Mouse (Mus musculus) neural tube, embryonic 15.5 days (tissue): Measurements from ENCODE around the gene Zeb2. TPM values are rescaled to one million over a fixed set of nuclear protein-coding genes. Genes with fewer than 3 reads are reported as not detected.

Source experiments
- ATAC-seq: fragments of 200-750 bp; cut with Nextera tagmentation; 2 replicates; pipeline ENCODE4 v1.8.0; 2017; ENCODE audit warnings: mild to moderate bottlenecking, moderate TSS enrichment, moderate library complexity; ENCODE audit not compliant: low FRiP score
- H3K27ac ChIP-seq: fragments of 300-500 bp; sonication (generic); replicated peaks from 2 replicates; pipeline ENCODE4 v1.5.1; 2015; ENCODE audit warnings: mild to moderate bottlenecking, inconsistent platforms
- H3K27me3 ChIP-seq: fragments of 300-500 bp; sonication (generic); replicated peaks from 2 replicates; pipeline ENCODE4 v1.6.1; 2015; ENCODE audit warnings: inconsistent platforms
- H3K36me3 ChIP-seq: fragments of 300-500 bp; sonication (generic); 2 replicates; pipeline ENCODE4 v1.6.1; 2015; ENCODE audit warnings: inconsistent platforms
- H3K4me1 ChIP-seq: fragments of 300-500 bp; sonication (generic); 2 replicates; pipeline ENCODE4 v1.6.1; 2015; ENCODE audit warnings: inconsistent platforms
- H3K4me2 ChIP-seq: fragments of 300-500 bp; sonication (generic); 2 replicates; pipeline ENCODE4 v1.6.1; 2015; ENCODE audit warnings: inconsistent platforms, mild to moderate bottlenecking, moderate library complexity
- H3K4me3 ChIP-seq: fragments of 300-500 bp; sonication (generic); replicated peaks from 2 replicates; pipeline ENCODE4 v1.5.1; 2015; ENCODE audit warnings: mild to moderate bottlenecking, inconsistent platforms
- H3K9ac ChIP-seq: fragments of 300-500 bp; sonication (generic); replicated peaks from 2 replicates; pipeline ENCODE4 v1.6.1; 2015; ENCODE audit warnings: mild to moderate bottlenecking, inconsistent platforms
- H3K9me3 ChIP-seq: fragments of 300-500 bp; sonication (generic); replicated peaks from 2 replicates; pipeline ENCODE4 v1.6.1; 2016; ENCODE audit warnings: inconsistent platforms
- WGBS: fragments of 180-500 bp; shearing (Covaris S2); methylation state at CpG from one replicate; pipeline ENCODE4 v1.1.7; 2015; ENCODE audit warnings: mixed read lengths; 5-methylcytosine and 5-hydroxymethylcytosine counted together
- polyA plus RNA-seq: library from polyadenylated mRNA; unstranded; fragments of >200 nt; fragmentation: Nextera tagmentation; extraction: Ambion mirVana; gene quantifications from 2 replicates; pipeline ENCODE4 v1.2.1, GENCODE M21; 2015

Gene Zeb2
- polyA plus RNA-seq, 1 experiment from 2014 or later, result 40.5 TPM

- Histone ChIP-seq H3K4me2 (no peak overlapping the region), H3K9me3 (no peaks in the 10 kb centered on the region), H3K27me3 (no peaks in the 10 kb centered on the region), H3K36me3 (no peaks in the 10 kb centered on the region), H3K4me3 (no peak overlapping the region), H3K27ac (no peak overlapping the region), H3K9ac (no peak overlapping the region), H3K4me1 (peaks cover 58% of the 10 kb centered on the region)
- ATAC-seq, result no peak
- WGBS, result 43% methylated on average over 10 of the region's 10 CpGs
Observed at GRCm38 (mm10) chr2:45056856-45057562, 60.2 kb downstream of the Zeb2 start.

- Histone ChIP-seq H3K9me3 (no peaks in the 10 kb centered on the region), H3K27me3 (no peaks in the 10 kb centered on the region), H3K36me3 (no peaks in the 10 kb centered on the region), H3K27ac (no peak overlapping the region), H3K4me1 (peaks cover 51% of the 10 kb centered on the region), H3K4me2 (no peak overlapping the region), H3K9ac (no peak overlapping the region), H3K4me3 (no peak overlapping the region)
- WGBS, result 57% methylated on average over 6 of the region's 6 CpGs
- ATAC-seq, result no peak
Observed at GRCm38 (mm10) chr2:45055926-45056325, 61.3 kb downstream of the Zeb2 start.

GRCm38 (mm10) chr2:45055034-45055615 lies 62.1 kb downstream of the Zeb2 start:
- Histone ChIP-seq H3K27ac (no peak overlapping the region), H3K9me3 (no peaks in the 10 kb centered on the region), H3K27me3 (no peaks in the 10 kb centered on the region), H3K9ac (no peak overlapping the region), H3K36me3 (no peaks in the 10 kb centered on the region), H3K4me2 (no peak overlapping the region), H3K4me3 (no peak overlapping the region), H3K4me1 (peaks cover 43% of the 10 kb centered on the region)
- WGBS, result 44% methylated on average over 8 of the region's 8 CpGs
- ATAC-seq, result no peak

- Histone ChIP-seq H3K27me3 (no peaks in the 10 kb centered on the region), H3K4me1 (peaks cover 42% of the 10 kb centered on the region), H3K9ac (no peak overlapping the region), H3K4me2 (no peak overlapping the region), H3K27ac (no peak overlapping the region), H3K4me3 (no peak overlapping the region), H3K36me3 (no peaks in the 10 kb centered on the region), H3K9me3 (no peaks in the 10 kb centered on the region)
- ATAC-seq, result no peak
- WGBS, result 41% methylated on average over 11 of the region's 11 CpGs
Observed at GRCm38 (mm10) chr2:45054070-45055025, 62.8 kb downstream of the Zeb2 start.

- Histone ChIP-seq H3K4me3 (no peak overlapping the region), H3K9ac (no peak overlapping the region), H3K27me3 (no peaks in the 10 kb centered on the region), H3K4me1 (peaks cover 36% of the 10 kb centered on the region), H3K9me3 (no peaks in the 10 kb centered on the region), H3K27ac (no peak overlapping the region), H3K4me2 (no peak overlapping the region), H3K36me3 (no peaks in the 10 kb centered on the region)
- no peak for ATAC-seq
- WGBS, result 63% methylated on average over 4 of the region's 4 CpGs
Observed at GRCm38 (mm10) chr2:45052587-45052986, 64.6 kb downstream of the Zeb2 start.

GRCm38 (mm10) chr2:45051321-45051720 lies 65.9 kb downstream of the Zeb2 start:
- no peaks in the 10 kb centered on the region for H3K36me3 ChIP-seq
- no peak overlapping the region for H3K27ac ChIP-seq
- H3K9me3 ChIP-seq, result no peaks in the 10 kb centered on the region
- ATAC-seq, result no peak
- 60% methylated on average over 2 of the region's 2 CpGs for WGBS
- no peak overlapping the region for H3K4me2 ChIP-seq
- H3K4me3 ChIP-seq, result no peak overlapping the region
- H3K9ac ChIP-seq, result no peak overlapping the region
- peaks cover 37% of the 10 kb centered on the region for H3K4me1 ChIP-seq
- no peaks in the 10 kb centered on the region for H3K27me3 ChIP-seq

GRCm38 (mm10) chr2:45049923-45050322 lies 67.3 kb downstream of the Zeb2 start:
- Histone ChIP-seq H3K36me3 (no peaks in the 10 kb centered on the region), H3K9me3 (no peaks in the 10 kb centered on the region), H3K9ac (no peak overlapping the region), H3K4me3 (no peak overlapping the region), H3K27me3 (no peaks in the 10 kb centered on the region), H3K27ac (no peak overlapping the region), H3K4me1 (peaks cover 32% of the 10 kb centered on the region), H3K4me2 (no peak overlapping the region)
- no peak for ATAC-seq
- 87% methylated on average over 4 of the region's 4 CpGs for WGBS

- H3K27ac ChIP-seq, result no peak overlapping the region
- H3K9ac ChIP-seq, result no peak overlapping the region
- H3K27me3 ChIP-seq, result no peaks in the 10 kb centered on the region
- no peak overlapping the region for H3K4me3 ChIP-seq
- no peaks in the 10 kb centered on the region for H3K9me3 ChIP-seq
- ATAC-seq, result no peak
- peaks cover 33% of the 10 kb centered on the region for H3K4me1 ChIP-seq
- 57% methylated on average over 2 of the region's 2 CpGs for WGBS
- H3K4me2 ChIP-seq, result no peak overlapping the region
- H3K36me3 ChIP-seq, result no peaks in the 10 kb centered on the region
Observed at GRCm38 (mm10) chr2:45049279-45049678, 67.9 kb downstream of the Zeb2 start.

GRCm38 (mm10) chr2:45040706-45041312 lies 76.4 kb downstream of the Zeb2 start:
- Histone ChIP-seq H3K27me3 (no peaks in the 10 kb centered on the region), H3K4me3 (no peak overlapping the region), H3K9me3 (no peaks in the 10 kb centered on the region), H3K36me3 (no peaks in the 10 kb centered on the region), H3K4me1 (peaks cover 32% of the 10 kb centered on the region), H3K4me2 (no peak overlapping the region), H3K27ac (no peak overlapping the region), H3K9ac (no peak overlapping the region)
- WGBS, result 77% methylated on average over 13 of the region's 13 CpGs
- no peak for ATAC-seq

- Histone ChIP-seq H3K36me3 (no peaks in the 10 kb centered on the region), H3K27me3 (no peaks in the 10 kb centered on the region), H3K4me2 (no peak overlapping the region), H3K4me3 (no peak overlapping the region), H3K27ac (no peak overlapping the region), H3K9me3 (no peaks in the 10 kb centered on the region), H3K4me1 (peaks cover 26% of the 10 kb centered on the region), H3K9ac (no peak overlapping the region)
- ATAC-seq, result no peak
Observed at GRCm38 (mm10) chr2:45039503-45039902, 77.7 kb downstream of the Zeb2 start.

- no peak overlapping the region for H3K4me3 ChIP-seq
- H3K27ac ChIP-seq, result no peak overlapping the region
- no peaks in the 10 kb centered on the region for H3K9me3 ChIP-seq
- no peaks in the 10 kb centered on the region for H3K27me3 ChIP-seq
- no peaks in the 10 kb centered on the region for H3K36me3 ChIP-seq
- WGBS, result 42% methylated on average over 7 of the region's 7 CpGs
- no peak overlapping the region for H3K4me2 ChIP-seq
- H3K9ac ChIP-seq, result no peak overlapping the region
- no peak for ATAC-seq
- H3K4me1 ChIP-seq, result peaks cover 36% of the 10 kb centered on the region
Observed at GRCm38 (mm10) chr2:45028091-45028638, 89.0 kb downstream of the Zeb2 start.
